Mouse (Mus musculus) v-Abl transformed pro-B cells (cell line): ENCODE data around the gene S100pbp.

Experiments
- in situ Hi-C, 2 experiments: fragments of 400-800 bp; cut with MboI; formaldehyde crosslinking; loops; one replicate each; pipeline ENCODE4 v1.15.1; 2025; ENCODE audit not compliant: unreplicated experiment in 2 of 2

Gene S100pbp

GRCm38 (mm10) chr4:129134799-129135585 is 54.5 kb downstream of the S100pbp start:
- in situ Hi-C loops: loop anchor here (5.0 kb wide), 2 partner anchors 142 to 322 kb away; no protein-coding TSS in a partner anchor

DNA sequence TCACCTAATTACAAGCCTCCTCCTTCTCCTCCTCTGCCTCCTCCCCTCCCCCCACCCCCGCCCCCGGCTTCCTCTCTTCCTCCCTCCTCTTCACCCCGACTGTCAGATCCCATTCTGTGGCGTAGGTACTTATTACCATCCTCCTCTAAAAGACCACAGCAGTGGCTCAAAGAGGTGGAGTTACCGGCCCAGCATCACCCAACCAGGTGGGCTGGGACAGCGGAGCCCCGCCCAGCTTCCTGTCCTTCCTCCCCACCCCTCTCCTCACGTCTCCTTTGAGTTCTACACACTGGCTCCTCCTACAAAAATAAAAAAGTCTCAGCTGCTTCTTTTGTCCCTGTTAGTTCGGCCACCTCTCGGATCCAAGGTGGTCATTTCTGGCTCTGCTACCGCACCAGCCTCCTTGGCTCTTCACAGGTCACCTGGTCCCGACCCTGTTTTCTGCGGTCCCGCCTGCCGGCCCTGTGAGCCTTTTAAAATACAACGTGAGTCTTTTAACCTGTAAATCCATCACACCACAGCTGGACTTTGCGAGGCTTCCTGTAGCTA is 58.7 kb downstream of the S100pbp start:
- in situ Hi-C loops: loop anchor here (5.0 kb wide), 2 partner anchors 146 to 326 kb away; no protein-coding TSS in a partner anchor

DNA sequence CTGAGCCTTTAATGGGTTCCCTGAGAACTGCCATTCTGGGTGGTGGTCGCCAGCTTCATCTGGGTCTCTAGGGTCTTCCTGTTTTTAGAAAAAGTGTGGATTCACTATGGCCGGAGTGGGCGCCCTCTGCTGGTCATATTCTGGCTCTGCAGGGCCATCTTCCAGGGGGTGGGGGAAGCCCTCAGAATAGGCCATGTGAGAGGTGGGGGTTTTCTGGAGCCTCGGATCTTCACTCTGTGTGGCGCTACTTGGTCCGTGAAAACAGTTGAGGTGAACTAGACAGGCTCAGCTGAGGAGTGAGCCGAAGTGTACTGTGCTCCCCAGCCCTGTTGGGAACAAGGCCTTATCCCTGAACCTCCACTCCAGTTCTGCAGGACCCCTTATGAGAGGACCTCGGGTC is 59.4 kb downstream of the S100pbp start:
- in situ Hi-C loops: loop anchor here (5.0 kb wide), 2 partner anchors 147 to 327 kb away; no protein-coding TSS in a partner anchor

- in situ Hi-C loops: no loop called here
Measured at GRCm38 (mm10) chr4:129129387-129129786, 60.1 kb downstream of the S100pbp start.

DNA sequence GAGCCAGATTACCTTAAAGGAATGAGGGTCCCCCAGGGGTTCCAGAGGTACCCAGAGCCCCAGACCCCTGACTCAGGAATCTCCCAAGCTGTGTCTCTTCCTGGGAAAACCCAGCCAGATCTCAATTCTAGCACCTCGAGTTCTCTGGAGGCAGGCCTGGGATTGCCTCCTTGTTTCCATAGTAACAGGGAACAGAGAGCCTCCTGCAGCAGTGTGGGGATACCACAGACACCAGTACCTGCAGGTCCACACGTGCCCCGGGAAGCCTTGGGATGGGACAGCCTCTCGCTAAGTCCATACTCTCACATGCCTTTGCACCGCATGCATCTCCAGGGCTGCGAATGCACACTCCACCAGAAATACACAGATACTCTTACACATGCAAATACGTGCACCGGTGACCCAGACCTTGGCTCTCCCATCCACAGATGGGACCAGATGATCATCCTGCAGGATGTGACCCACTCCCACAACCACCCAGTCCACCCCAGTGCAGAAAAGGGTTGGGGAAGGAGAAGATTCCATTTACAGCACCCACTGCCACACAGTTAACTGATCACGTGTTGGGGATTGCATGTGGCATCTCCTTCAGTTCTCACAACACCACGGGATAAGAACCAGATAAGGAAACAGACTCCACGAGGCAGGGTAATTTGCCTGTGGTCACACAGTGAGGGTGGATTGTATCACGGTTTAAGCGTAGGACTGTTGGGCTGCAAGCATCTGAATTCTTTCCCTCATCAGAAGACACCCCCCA is 60.8 kb downstream of the S100pbp start:
- in situ Hi-C loops: no loop called here

DNA sequence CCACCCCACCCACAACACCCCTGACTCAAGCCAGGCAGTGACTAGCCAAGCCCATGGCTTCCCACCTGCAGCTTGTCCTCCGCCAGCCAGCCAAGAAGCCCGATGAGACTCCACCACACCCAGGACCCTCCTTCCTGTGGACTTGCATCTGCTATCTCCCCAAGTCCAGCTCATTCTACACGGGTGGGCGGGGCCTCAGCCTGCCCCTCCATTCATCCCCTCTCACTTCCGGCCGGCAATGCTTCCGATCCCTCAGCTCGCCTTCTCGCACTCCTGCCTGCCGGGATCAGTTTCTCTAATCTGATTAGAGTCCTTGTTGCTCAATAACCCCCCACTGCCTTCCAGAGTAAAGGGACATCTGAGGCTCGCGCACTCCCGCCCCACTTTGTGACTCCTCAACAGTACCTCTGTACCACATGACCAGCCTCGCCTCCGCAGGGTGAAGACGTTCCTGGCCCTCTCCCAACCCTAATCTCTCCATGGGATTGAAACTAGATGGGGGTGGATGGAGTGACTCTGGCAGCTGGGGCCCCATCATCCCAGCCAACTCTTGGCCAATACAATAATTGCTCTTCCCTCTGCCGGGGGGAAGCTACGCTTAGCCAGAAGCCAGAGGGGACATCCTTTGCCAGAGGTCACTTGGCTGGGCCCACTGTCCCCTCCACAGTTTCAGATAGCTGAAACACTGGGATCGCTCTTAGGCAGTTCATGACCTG is 63.6 kb downstream of the S100pbp start:
- in situ Hi-C loops: no loop called here

GRCm38 (mm10) chr4:129124652-129125146 is 64.8 kb downstream of the S100pbp start:
- in situ Hi-C loops: no loop called here

- in situ Hi-C loops: no loop called here
Measured at GRCm38 (mm10) chr4:129122719-129123118, 66.8 kb downstream of the S100pbp start.

- in situ Hi-C loops: no loop called here
Measured at GRCm38 (mm10) chr4:129122107-129122506, 67.4 kb downstream of the S100pbp start.

GRCm38 (mm10) chr4:129121569-129122086 is 67.9 kb downstream of the S100pbp start, which contains the start of gene Hpca:
Gene Hpca (minus strand): TSS chr4:129122036.
- in situ Hi-C loops: no loop called here

GRCm38 (mm10) chr4:129120520-129121445 is 68.7 kb downstream of the S100pbp start:
- in situ Hi-C loops: no loop called here

GRCm38 (mm10) chr4:129119708-129120107 is 69.8 kb downstream of the S100pbp start:
- in situ Hi-C loops: no loop called here

- in situ Hi-C loops: no loop called here
Measured at GRCm38 (mm10) chr4:129117720-129118510, 71.6 kb downstream of the S100pbp start.

- in situ Hi-C loops: no loop called here
Measured at GRCm38 (mm10) chr4:129116703-129117102, 72.8 kb downstream of the S100pbp start.

- in situ Hi-C loops: no loop called here
Measured at GRCm38 (mm10) chr4:129113083-129113988, 76.2 kb downstream of the S100pbp start.

GRCm38 (mm10) chr4:129112231-129112630 is 77.3 kb downstream of the S100pbp start:
- in situ Hi-C loops: no loop called here

- in situ Hi-C loops: no loop called here
Measured at GRCm38 (mm10) chr4:129111350-129111749, 78.2 kb downstream of the S100pbp start.
